Mouse (Mus musculus) heart, postnatal 0 days (tissue): ENCODE measurements at regions not wholly inside any gene's neighbourhood (a gene's known extent, or its start where the extent isn't known, plus 50 kb on each side); places are given as distances from the start of the nearest gene placed in this dataset.

Experiments
- ATAC-seq: fragments of 200-750 bp; cut with Nextera tagmentation; 2 replicates; pipeline ENCODE4 v1.8.0; 2017; ENCODE audit warnings: low read depth, moderate number of reproducible peaks, moderate library complexity; ENCODE audit not compliant: insufficient read depth
- DNase-seq: peaks from one replicate; pipeline ENCODE4 v3.0.0-alpha.2; 2016; ENCODE audit warnings: low spot score
- H3K27ac ChIP-seq: fragments of 300-500 bp; sonication (generic); 2 replicates; pipeline ENCODE4 v1.5.1; 2014; ENCODE audit warnings: low read depth, mild to moderate bottlenecking
- H3K27me3 ChIP-seq: fragments of 300-500 bp; sonication (generic); 2 replicates; pipeline ENCODE4 v1.6.1; 2014; ENCODE audit warnings: low read length, mixed read lengths; ENCODE audit not compliant: control insufficient read depth, insufficient read depth
- H3K36me3 ChIP-seq: fragments of 300-500 bp; sonication (generic); replicated peaks from 2 replicates; pipeline ENCODE4 v1.6.1; 2014; ENCODE audit warnings: low read length, mixed read lengths; ENCODE audit not compliant: control insufficient read depth, insufficient read depth
- H3K4me1 ChIP-seq: fragments of 300-500 bp; sonication (generic); 2 replicates; pipeline ENCODE4 v1.6.1; 2014; ENCODE audit warnings: antibody characterized with exemption; ENCODE audit not compliant: control insufficient read depth, insufficient read depth
- H3K4me2 ChIP-seq: fragments of 300-500 bp; sonication (generic); 2 replicates; pipeline ENCODE4 v1.6.1; 2014; ENCODE audit warnings: low read depth, mild to moderate bottlenecking, low read length, moderate library complexity
- H3K4me3 ChIP-seq: fragments of 300-500 bp; sonication (generic); 2 replicates; pipeline ENCODE4 v1.5.1; 2014; ENCODE audit warnings: low read depth, low read length
- H3K9ac ChIP-seq: fragments of 300-500 bp; sonication (generic); replicated peaks from 2 replicates; pipeline ENCODE4 v1.6.1; 2014; ENCODE audit warnings: low read depth, low read length, mixed read lengths
- H3K9me3 ChIP-seq: fragments of 300-500 bp; sonication (generic); replicated peaks from 2 replicates; pipeline ENCODE4 v1.6.1; 2016; ENCODE audit warnings: low read length; ENCODE audit not compliant: control insufficient read depth
- CTCF ChIP-seq: IDR thresholded peaks from 2 replicates; pipeline ENCODE4 v1.5.1; 2016; ENCODE audit warnings: antibody characterized with exemption, control low read depth, low read depth
- EP300 ChIP-seq: IDR thresholded peaks from 2 replicates; pipeline ENCODE4 v1.6.1; 2016; ENCODE audit warnings: antibody characterized with exemption, low read depth
- WGBS: fragments of 180-500 bp; shearing (Covaris S2); extraction: QIAGEN DNeasy Blood & Tissue Kit; methylation state at CpG from one replicate; pipeline ENCODE4 v1.1.7; 2014; 5-methylcytosine and 5-hydroxymethylcytosine counted together

- Histone ChIP-seq H3K9me3 (no peaks in the 10 kb centered on the region), H3K4me3 (no peak overlapping the region), H3K36me3 (no peaks in the 10 kb centered on the region), H3K27ac (no peak overlapping the region), H3K4me1 (no peaks in the 10 kb centered on the region), H3K9ac (no peak overlapping the region), H3K4me2 (no peak overlapping the region), H3K27me3 (no peaks in the 10 kb centered on the region)
- DNase-seq: no peak
- TF ChIP-seq EP300 (no peak), CTCF (no peak)
- no peak for ATAC-seq
- 51% methylated on average over 8 of the region's 8 CpGs for WGBS
Observed at GRCm38 (mm10) chr9:41285266-41286144, 124.0 kb upstream of the Ubash3b start.

GRCm38 (mm10) chr9:41277726-41278125 lies 116.2 kb upstream of the Ubash3b start:
- Histone ChIP-seq H3K9ac (no peak overlapping the region), H3K9me3 (0 out of 2 replicates have a peak, but pooled peaks cover 7% of the 10 kb centered on the region), H3K27ac (no peak overlapping the region), H3K4me2 (no peak overlapping the region), H3K36me3 (no peaks in the 10 kb centered on the region), H3K27me3 (no peaks in the 10 kb centered on the region), H3K4me3 (no peak overlapping the region), H3K4me1 (peaks cover 7% of the 10 kb centered on the region)
- WGBS: 87% methylated on average over 2 of the region's 2 CpGs
- DNase-seq (no peak), ATAC-seq (no peak)
- no peak for TF ChIP-seq CTCF
- TF ChIP-seq EP300: no peak

GRCm38 (mm10) chr9:41273839-41274271 lies 112.4 kb upstream of the Ubash3b start:
- H3K9ac ChIP-seq: peak overlapping the region; percentile 27; the same call in 1 of the 2 replicates
- no peaks in the 10 kb centered on the region for H3K27me3 ChIP-seq
- H3K4me1 ChIP-seq: peaks cover 7% of the 10 kb centered on the region
- WGBS: 12% methylated on average over 13 of the region's 13 CpGs
- DNase-seq: no peak
- H3K4me3 ChIP-seq: peak overlapping the region; percentile 38
- H3K9me3 ChIP-seq: 0 out of 2 replicates have a peak, but pooled peaks cover 7% of the 10 kb centered on the region
- no peaks in the 10 kb centered on the region for H3K36me3 ChIP-seq
- ATAC-seq: no peak
- TF ChIP-seq CTCF: no peak
- no peak for TF ChIP-seq EP300
- H3K27ac ChIP-seq: no peak overlapping the region
- peak overlapping the region; percentile 70 for H3K4me2 ChIP-seq

- Histone ChIP-seq H3K4me1 (peaks cover 7% of the 10 kb centered on the region), H3K27ac (no peak overlapping the region), H3K4me2 (peak overlapping the region; percentile 70), H3K9ac (peak overlapping the region; percentile 27; the same call in 1 of the 2 replicates), H3K4me3 (peak overlapping the region; percentile 38), H3K27me3 (no peaks in the 10 kb centered on the region), H3K9me3 (0 out of 2 replicates have a peak, but pooled peaks cover 7% of the 10 kb centered on the region), H3K36me3 (no peaks in the 10 kb centered on the region)
- TF ChIP-seq CTCF (no peak), EP300 (no peak)
- ATAC-seq (peak; percentile 60), DNase-seq (peak; percentile 32)
- 1% methylated on average over 18 of the region's 18 CpGs for WGBS
Observed at GRCm38 (mm10) chr9:41273171-41273781, 111.8 kb upstream of the Ubash3b start.

- 15% methylated on average over 6 of the region's 6 CpGs for WGBS
- Histone ChIP-seq H3K4me2 (peak overlapping the region; percentile 70), H3K27ac (no peak overlapping the region), H3K27me3 (no peaks in the 10 kb centered on the region), H3K4me3 (0 out of 2 replicates have a peak overlapping the region, but pooled peaks have one; percentile 38), H3K9ac (no peak overlapping the region), H3K9me3 (0 out of 2 replicates have a peak, but pooled peaks cover 6% of the 10 kb centered on the region), H3K36me3 (no peaks in the 10 kb centered on the region), H3K4me1 (peaks cover 7% of the 10 kb centered on the region)
- ATAC-seq: no peak
- no peak for TF ChIP-seq EP300
- TF ChIP-seq CTCF: no peak
- peak; percentile 7 for DNase-seq
Observed at GRCm38 (mm10) chr9:41272596-41272995, 111.1 kb upstream of the Ubash3b start.
